ENCODE assay signal across 11 mouse cellular contexts in the genomic region with DNA sequence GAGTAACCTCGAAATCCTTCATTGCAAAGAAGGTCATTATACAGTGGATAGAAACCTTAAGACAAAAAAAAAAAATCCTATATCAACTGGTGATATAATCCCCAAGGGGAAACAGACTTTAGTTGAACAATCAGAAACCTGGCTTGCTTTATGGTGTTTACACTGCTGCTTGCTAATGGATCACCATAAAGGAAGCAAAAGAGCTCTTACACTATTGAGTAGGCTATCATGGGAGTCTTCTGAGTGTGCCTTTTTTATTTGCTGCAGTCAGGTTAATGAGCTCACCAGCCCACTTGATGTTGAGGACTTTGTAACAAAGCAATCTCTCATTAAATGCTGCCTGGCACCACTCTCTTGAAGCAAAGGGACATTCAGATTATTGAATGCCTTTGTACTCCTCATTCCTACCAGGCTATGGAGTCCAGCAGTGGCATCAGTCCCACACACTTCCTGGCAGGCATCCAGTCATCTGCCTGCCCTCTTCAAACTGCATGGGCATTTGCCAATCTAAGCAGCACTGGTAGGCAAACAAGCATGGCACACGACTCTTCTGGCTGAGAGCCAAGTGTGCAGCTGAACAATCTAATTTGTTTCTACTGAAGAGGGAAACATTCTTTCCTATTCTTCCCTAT.
DNase-seq lines count a peak whose midpoint lies in the region; ATAC-seq and TF ChIP-seq lines count a peak whose summit lies in the region.
"Had no signal": no experiment of that assay in that cellular context is flagged by ENCODE, and none has a peak within 500 bp of the region (broad histone marks: within the 10 kb centered on the region; RNA-seq: fewer than 3 reads in every experiment).

No protein-coding gene starts in this region.

- no peak overlapping the region for H3K4me3 ChIP-seq in heart, embryonic 10.5 days
- H3K4me3 ChIP-seq in hindbrain, embryonic 16.5 days (ENCODE audit: low read length): no peak overlapping the region
- no peak overlapping the region for H3K4me3 ChIP-seq in olfactory bulb, adult 2 months (ENCODE audit: insufficient read depth, low read depth, low read length)
- H3K4me3 ChIP-seq: embryonic facial prominence, embryonic 12.5 days had no signal

- TF ChIP-seq CTCF in olfactory bulb, adult 2 months (IDR thresholded peaks at IDR 0.05; ENCODE audit: insufficient read depth, low read depth, low read length): no peak

- H3K4me1 ChIP-seq in heart, embryonic 10.5 days: no peaks in the 10 kb centered on the region
- H3K4me1 ChIP-seq in hindbrain, embryonic 16.5 days (ENCODE audit: control insufficient read depth, insufficient read depth, low read depth, low read length): peaks cover 4% of the 10 kb centered on the region; the same call in 1 of the 2 replicates
- peaks cover 2% of the 10 kb centered on the region; the same call in 1 of the 2 replicates for H3K4me1 ChIP-seq in olfactory bulb, adult 2 months (ENCODE audit: control insufficient read depth, insufficient read depth, low read length)
- H3K4me1 ChIP-seq: embryonic facial prominence, embryonic 12.5 days had no signal

- WGBS in heart, embryonic 10.5 days: 72% methylated on average over 2 of the region's 2 CpGs
- WGBS in hindbrain, embryonic 16.5 days: 43% methylated on average over 2 of the region's 2 CpGs
- WGBS in olfactory bulb, adult 2 months: 25% methylated on average over 2 of the region's 2 CpGs

- no peaks in the 10 kb centered on the region for H3K36me3 ChIP-seq in heart, embryonic 10.5 days
- H3K36me3 ChIP-seq in hindbrain, embryonic 16.5 days (ENCODE audit: control insufficient read depth, insufficient read depth, low read length): no peaks in the 10 kb centered on the region
- H3K36me3 ChIP-seq: embryonic facial prominence, embryonic 12.5 days had no signal

- peak; percentile 82 to 83 for DNase-seq in heart, adult 18-20 months
- DNase-seq in heart, embryonic 10.5 days (ENCODE audit: low spot score): no peak
- peak; percentile 45 to 88 for DNase-seq in cerebellum, postnatal 4 days (ENCODE audit: low spot score in 2 of 2)
- peak; percentile 23 to 55 for DNase-seq in left cerebral cortex, adult 9 months (ENCODE audit: low spot score in 2 of 2)
- DNase-seq in embryo, embryonic 11 days: no peak
- no peak for DNase-seq in adrenal gland, adult 8-10 months

- H3K4me2 ChIP-seq in hindbrain, embryonic 16.5 days (ENCODE audit: low read length): no peak overlapping the region
- H3K4me2 ChIP-seq: embryonic facial prominence, embryonic 12.5 days had no signal

- H3K27me3 ChIP-seq in heart, embryonic 10.5 days (ENCODE audit: insufficient read depth, poor library complexity, severe bottlenecking): no peaks in the 10 kb centered on the region
- no peaks in the 10 kb centered on the region; the same call in 1 of the 2 replicates for H3K27me3 ChIP-seq in hindbrain, embryonic 16.5 days (replicated peaks; ENCODE audit: control insufficient read depth, insufficient read depth, low read length)
- H3K27me3 ChIP-seq: CH12.LX; embryonic facial prominence, embryonic 12.5 days had no signal

- ATAC-seq in hindbrain, embryonic 16.5 days: peak; percentile 84

- H3K27ac ChIP-seq in heart, embryonic 10.5 days: no peak overlapping the region
- no peak overlapping the region for H3K27ac ChIP-seq in hindbrain, embryonic 16.5 days (ENCODE audit: low read depth, low read length)
- 0 out of 2 replicates have a peak overlapping the region, but pooled peaks have one; percentile 62 for H3K27ac ChIP-seq in olfactory bulb, adult 2 months (ENCODE audit: insufficient read depth, low read depth, low read length)
- H3K27ac ChIP-seq: embryonic facial prominence, embryonic 12.5 days; macrophage had no signal

- TF ChIP-seq POLR2A in olfactory bulb, adult 2 months (IDR thresholded peaks at IDR 0.05; ENCODE audit: insufficient read depth, low read depth, low read length): no peak

- no peak overlapping the region for H3K9ac ChIP-seq in hindbrain, embryonic 16.5 days (ENCODE audit: low read depth, low read length)
- H3K9ac ChIP-seq: embryonic facial prominence, embryonic 12.5 days had no signal

- no peaks in the 10 kb centered on the region for H3K9me3 ChIP-seq in heart, embryonic 10.5 days
- H3K9me3 ChIP-seq in hindbrain, embryonic 16.5 days (ENCODE audit: control insufficient read depth, low read length): no peaks in the 10 kb centered on the region
- H3K9me3 ChIP-seq: embryonic facial prominence, embryonic 12.5 days had no signal

Comparison
In these comparisons a context has a peak if more than half of its experiments do, and no peak if none do; other contexts are left out.
1. DNase-seq: peak in heart, adult 18-20 months (2 of 2), cerebellum, postnatal 4 days (2 of 2) and left cerebral cortex, adult 9 months (2 of 2); none in heart, embryonic 10.5 days (single experiment), embryo, embryonic 11 days (single experiment) and adrenal gland, adult 8-10 months (single experiment).